Mouse (Mus musculus) megakaryocyte progenitor cell, adult 5-6 weeks (primary cell): ENCODE measurements at regions not wholly inside any gene's neighbourhood (a gene's known extent, or its start where the extent isn't known, plus 50 kb on each side); places are given as distances from the start of the nearest gene placed in this dataset.
"Not testable (repeated sequence)": the region's sequence is repeated elsewhere in the genome, so short reads cannot be mapped to it uniquely, and the experiment has no call there.

ENCODE experiments used
- ATAC-seq: replicated peaks from 2 replicates; pipeline ENCODE4 v1.8.0; 2016; ENCODE audit warnings: mild to moderate bottlenecking, moderate TSS enrichment, inconsistent platforms; ENCODE audit not compliant: poor library complexity

DNA sequence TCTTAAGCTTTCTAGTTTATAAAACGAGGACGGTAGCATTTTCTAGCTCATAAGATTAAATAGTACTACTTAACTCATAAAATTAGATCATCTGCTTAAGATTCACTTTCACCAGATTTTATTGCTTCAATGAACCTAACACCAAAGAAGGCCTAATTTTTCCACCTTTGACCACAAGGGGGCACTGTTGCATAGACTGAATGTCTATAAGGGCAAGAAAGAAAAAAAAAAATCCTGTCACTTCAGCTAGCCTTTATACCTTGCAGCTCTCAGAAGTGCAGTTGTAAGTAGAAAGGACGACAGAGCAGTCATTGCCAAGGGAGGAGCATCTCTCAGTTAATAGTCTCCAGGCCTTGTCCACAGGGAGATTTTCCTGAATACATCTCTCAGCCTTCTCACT is 447.7 kb downstream of the Dad1 start:
- peak; percentile 67 for ATAC-seq

DNA sequence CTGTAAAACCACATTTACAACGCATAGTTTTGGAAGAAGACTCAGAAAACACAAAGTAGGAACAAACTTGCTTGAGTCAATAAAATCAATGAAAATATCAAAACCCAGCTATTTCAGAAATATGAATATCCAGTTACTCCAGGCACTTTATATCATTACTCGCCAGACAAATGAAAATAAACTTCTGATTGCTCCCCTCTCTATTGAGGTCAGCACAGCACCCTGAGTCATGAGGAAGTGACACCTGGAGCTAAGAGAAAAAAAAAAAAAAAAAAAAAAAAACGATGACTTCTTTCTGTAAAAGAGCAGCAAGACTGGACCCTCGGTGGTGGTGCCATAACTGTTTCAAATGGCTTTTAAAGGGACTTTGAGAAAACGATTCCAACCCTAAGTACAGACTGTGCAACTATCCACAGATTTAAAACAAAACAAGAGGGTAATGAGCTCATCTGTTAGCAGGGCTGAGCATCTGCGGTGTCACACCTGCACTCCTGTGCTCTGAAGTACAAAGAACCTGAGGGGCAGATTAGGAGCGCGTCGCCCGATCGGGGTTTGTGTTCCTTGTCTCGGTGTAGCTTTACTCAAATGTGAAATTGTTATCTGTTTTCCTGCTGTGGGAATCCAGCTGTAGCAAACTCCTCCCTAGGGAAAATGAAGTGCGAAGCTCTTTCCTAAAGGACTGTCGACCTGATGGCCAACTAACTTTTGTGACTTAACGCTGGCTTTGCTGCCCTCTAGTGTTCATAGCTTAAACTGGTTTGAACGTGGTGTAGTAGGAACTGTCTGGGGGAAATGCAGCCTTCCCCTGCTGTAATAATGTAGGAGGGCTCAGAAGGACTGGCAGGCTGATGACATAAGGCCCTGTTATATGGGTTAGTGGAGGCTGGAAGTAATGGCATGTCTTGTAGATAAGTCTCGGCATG is 449.9 kb downstream of the Dad1 start:
- ATAC-seq: peak; percentile 80

DNA sequence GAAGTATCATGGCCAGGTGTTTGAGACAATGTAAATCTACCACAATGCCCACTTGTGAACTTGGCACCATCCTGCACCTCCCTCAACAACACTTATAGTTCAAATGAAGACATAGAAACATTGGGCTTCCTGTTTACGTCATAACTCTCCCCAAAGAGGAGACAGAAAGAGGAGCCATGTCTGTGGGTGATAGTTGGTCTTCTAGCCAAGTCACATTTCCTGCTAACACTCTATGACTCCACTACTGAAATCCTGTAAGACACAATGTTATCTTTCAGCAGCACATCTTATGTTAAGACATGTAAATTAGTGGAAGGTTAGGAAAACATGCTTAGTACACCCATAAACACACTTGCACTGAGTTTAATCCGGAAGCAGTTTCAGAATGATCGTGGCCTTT is 451.4 kb downstream of the Dad1 start:
- no peak for ATAC-seq

DNA sequence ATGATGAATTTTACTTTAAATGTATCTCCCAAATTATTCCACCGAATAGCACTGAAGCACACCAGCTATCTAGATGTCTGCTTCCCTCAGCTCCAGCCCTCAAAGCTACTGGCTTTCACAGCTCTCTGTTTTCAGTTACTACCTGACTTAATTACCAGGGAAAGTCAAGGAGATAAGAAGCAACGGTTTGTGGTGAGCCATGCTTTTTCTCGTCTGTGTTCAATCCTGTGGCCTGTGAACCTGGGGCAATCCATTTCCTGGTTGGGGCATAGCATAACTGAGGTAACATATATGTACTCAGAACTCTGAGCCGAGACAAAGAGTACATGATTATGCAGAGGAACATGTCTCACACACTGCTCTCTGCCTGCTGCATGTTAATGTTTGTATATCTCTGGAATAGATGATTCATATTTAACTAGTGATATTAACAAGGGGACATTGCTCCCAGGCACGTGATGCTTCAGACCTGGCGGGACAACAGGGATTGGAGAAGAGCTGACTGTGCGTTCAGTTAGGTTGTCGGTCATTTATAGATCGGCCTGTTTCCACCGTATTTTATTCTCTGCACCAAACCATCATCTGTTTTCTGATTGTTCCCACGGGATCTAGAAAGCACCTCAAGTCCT is 453.3 kb downstream of the Dad1 start:
- ATAC-seq: peak; percentile 65

DNA sequence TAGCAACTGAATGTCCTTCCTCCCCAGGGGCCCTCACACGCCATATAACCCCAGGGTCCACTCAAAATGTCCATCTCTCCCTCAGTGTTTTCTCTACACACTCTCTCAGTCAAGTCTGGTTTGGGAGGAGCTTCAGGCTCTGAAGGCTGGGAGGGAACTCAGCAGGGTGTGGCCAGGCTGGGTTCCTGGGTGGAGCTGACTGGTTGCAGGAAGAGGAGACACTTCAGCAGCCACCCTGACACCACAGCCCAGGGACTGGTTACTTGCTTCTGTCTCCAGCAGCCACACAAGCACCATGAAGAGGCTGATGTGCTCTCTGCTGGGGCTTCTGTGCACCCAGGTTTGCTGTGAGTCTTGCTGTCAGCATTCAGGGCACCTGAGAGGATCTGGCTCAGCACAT is 458.7 kb downstream of the Dad1 start:
- peak; percentile 88 for ATAC-seq

DNA sequence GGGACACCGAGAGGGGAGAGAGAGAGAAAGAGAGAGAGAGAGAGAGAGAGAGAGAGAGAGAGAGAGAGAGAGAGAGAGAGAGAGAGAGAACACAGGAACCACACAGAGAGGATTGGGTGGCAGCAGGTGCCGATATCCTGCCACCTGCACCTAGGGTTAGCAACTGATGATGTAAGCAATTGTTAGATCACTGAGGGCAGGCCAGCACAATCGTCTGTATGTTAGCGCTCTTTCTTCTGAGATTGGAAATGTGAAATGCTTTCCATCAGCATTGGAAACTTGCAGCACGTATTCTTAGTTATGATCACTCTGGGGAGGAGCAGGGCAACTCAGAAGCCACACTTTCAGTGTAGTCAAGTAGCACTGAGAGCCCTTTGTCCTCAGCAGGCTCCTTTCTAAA is 459.4 kb downstream of the Dad1 start:
- ATAC-seq: no peak

DNA sequence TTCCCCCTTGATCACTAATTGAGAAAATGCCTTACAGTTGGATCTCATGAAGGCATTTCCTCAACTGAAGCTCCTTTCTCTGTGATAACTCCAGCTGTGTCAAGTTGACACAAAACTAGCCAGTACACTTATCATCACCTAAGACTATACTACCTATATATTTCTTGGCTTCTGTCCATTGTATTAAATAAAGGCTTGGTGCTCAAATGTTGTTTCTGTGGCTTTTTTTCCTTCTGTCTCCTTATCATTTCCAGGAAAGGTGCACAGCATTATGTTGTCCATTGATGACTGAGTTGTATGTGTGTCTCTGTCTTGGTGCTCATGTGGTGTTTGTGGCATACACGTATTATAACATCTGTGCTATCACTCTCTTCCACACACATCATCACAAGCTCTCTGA is 461.5 kb downstream of the Dad1 start:
- ATAC-seq: not testable (repeated sequence)

DNA sequence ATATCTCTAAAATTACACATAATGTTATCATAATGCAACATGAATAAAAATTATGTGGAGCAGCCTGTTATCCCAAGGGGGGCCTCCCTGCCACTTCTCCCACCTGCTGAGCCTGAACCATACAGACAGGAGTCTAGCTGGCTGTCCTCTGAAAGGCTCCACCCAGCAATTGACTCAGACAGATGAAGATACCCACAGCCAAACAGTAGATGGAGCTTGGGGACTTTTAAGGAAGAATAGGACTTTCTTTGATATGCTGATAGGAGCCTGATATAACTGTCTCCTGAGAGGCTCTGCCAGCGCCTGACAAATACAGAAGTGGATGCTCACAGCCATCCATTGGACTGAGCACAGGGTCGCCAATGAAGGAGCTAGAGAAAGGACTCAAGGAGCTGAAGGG is 468.4 kb downstream of the Dad1 start:
- ATAC-seq: not testable (repeated sequence)

DNA sequence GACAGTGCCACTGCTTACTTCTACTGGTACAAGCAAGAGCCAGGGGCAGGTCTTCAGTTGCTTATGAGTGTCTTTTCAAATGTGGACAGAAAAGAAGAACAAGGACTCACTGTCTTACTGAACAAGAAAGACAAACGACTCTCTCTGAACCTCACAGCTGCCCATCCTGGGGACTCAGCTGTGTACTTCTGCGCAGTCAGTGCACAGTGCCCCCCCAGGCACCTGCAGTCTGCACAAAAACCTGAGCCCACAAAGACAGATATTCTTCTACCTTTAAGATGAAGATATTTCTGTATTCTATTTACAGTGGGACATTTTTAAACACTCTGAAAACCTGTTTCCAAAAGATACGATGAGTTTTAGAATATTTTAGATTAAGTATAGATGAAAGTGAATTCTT is 476.5 kb downstream of the Dad1 start:
- no peak for ATAC-seq

DNA sequence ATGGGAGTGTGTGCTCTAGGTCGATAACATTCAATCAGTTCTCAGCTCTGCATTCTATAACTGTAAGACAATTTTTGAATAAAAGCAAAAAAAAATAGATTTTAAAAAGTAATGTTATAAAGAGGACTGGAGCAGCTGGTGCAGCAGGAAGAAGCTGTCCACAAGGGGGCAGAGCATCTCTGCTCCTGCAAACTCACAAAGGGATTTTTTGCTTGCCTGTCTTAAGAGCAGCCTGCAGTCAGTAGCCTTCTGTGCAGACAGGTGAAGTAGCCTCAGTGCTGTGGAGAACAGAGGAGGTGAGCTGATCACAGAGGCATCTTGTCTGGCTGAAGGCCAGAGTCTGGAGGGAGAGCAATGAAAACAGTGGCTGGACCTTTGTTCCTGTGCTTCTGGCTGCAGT is 477.2 kb downstream of the Dad1 start:
- peak; percentile 83 for ATAC-seq

DNA sequence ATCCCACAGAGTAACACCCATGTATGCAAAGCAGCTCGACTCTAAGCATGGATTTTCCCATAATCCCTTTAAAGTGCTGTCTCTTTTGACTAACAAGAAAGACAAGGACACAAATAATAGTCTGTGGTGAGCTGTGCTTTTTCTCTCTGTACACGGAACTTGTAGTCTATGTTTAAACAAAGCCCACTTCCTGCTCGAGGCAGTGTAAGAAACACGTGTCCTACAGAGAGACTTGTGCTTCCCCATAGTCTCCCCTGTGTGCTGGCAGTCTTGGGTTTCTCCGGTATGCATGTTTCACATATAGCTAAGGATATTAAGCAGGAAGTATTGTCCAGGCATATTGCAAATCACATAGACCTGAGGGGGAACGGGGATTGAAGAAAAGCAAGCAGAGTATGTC is 487.4 kb downstream of the Dad1 start:
- peak; percentile 59 for ATAC-seq

DNA sequence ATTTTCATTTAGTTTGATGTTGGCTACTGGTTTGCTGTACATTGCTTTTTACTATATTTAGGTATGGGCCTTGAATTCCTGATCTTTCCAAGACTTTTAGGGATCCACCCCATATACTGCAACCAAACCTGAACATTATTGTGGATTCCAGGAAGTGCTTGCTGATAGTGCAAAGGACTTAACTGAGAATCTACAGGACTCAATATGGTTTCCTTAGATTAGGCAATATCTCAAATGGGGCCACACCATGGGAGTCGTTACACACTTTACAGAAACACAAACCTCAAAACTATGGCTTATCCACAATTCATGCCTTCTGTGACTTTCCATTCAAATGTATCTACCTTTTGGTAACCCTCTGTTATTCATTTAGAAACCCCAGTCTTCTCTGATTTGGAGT is 488.0 kb downstream of the Dad1 start:
- ATAC-seq: peak; percentile 60

DNA sequence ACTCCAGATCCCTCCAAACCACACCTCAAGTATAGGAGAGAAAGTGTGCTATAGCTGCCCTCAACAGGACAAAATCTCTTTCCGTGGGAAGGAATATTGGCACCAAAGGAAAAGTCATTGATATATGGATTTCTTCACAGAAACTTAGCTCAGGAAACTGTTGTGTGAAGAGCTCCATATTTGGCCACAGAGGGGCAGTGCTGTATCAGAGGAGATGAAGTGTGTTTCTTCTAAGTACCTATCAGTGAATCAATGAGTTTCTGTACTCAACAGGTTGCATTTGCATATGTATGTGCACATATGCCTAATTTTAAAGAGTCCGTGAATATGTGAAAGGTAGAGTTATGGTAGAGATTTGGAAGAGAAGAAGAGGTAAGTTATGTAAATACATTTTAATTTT is 493.3 kb downstream of the Dad1 start:
- ATAC-seq: peak; percentile 80

DNA sequence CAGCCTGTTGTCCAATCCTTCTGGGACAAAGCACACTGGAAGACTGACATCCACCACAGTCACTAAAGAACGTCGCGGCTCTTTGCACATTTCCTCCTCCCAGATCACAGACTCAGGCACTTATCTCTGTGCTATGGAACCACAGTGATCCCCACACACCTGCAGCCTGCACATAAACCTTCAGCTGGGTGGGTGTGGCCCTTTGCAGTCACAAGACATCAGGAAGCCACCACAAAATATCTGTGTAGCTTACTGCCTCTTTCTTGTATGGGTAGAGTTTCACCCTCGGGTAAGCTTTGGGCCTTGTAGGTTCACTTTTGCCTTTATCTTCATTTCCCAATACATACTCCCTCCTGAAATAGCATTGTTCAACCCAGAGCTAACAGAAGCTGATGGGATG is 496.1 kb downstream of the Dad1 start:
- ATAC-seq: peak; percentile 74

DNA sequence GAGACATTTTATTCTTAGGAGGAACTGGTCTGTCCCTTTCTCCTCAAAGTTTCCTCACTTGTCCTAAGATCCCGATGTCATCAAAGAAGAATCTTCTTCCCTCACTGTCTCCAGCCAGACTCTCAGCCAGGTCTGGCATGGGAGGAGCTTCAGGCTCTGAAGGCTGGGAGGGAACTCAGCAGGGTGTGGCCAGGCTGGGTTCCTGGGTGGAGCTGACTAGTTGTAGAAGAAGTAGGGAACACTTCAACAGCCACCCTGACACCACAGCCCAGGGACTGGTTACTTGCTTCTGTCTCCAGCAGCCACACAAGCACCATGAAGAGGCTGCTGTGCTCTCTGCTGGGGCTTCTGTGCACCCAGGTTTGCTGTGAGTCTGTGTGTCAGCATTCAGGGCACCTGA is 496.8 kb downstream of the Dad1 start:
- ATAC-seq: peak; percentile 50

DNA sequence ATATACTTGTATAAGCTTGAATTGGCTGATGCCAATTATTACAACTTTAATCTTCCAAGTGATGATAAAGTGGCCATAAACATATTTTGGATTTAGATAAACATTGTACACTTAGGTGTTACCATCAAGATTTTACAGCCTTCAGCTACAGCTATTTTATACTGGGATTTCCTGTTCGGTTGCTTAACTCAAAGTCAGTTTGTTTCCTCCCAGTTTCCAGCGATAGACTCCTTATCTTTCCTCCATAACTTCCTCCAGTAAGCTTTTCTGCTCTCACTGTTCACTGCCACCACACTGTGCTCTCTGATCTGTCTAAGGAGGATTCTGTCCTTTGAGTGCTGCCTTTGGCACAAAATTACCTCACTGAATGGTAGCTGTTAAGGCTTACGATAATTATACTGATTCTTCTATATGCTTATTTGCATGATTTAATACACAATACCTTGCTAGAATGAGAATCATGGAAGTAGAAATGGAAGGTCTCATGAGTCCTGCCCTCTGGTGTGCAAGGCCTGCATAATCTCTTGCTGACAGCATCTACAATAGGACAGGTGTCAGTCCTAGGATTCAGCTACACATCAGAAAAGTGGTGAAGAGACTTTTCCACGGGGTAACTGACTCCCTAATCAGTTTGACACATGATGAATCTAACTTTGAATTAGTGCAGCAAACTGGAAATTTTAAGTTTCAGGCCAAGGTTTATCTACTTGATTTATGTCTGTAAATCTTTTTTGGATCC is 503.0 kb downstream of the Dad1 start:
- ATAC-seq: peak; percentile 79

DNA sequence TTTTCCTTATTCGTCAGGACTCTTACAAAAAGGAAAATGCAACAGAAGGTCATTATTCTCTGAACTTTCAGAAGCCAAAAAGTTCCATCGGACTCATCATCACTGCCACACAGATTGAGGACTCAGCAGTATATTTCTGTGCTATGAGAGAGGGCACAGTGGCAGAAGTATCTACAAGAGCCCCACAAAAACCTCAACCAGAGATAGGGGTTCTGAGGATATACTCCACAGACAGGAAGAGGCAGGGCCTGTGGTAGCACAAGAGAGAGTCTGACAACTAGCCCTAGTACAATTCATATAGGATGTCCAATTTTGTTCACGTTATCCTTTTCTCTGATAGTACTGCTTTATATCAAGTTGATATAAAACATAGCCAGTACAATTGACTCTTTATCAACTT is 510.4 kb downstream of the Dad1 start:
- ATAC-seq: peak; percentile 54

DNA sequence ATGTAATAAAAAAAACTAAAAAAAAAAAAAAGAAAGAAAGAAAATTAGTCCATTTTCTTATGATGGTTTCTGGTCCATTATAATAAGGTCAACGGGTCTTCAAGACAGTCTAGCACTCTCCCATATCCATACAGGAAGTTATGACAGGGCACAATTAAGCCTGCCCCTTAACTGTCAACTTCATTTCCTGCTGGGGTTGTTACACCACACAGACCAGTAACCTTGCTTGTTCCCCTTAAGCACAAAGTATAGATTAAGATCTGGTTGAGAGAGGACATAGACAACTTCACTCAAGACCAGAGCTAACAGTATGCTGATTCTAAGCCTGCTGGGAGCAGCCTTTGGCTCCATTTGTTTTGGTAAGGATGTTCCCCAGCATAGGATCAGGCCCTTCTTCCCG is 511.0 kb downstream of the Dad1 start:
- peak; percentile 78 for ATAC-seq

DNA sequence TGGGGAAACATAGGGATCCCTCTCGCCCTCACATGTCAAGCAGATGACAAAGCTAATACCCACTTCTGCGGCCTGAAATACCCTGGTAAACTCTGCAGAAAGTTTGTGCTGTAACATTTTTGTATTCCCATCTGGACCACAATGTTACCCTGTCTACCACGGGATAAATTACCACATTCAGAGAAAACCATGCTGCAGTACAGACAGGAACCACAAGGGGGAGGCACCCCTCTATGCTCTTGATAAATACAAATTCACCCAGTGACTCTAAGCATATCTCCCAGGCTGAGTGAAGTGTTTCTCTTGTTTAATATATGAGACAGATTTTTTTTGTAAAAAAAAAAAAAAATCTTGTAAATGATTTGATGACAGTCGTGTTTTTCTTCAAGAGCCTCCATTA is 512.7 kb downstream of the Dad1 start:
- peak; percentile 80 for ATAC-seq

DNA sequence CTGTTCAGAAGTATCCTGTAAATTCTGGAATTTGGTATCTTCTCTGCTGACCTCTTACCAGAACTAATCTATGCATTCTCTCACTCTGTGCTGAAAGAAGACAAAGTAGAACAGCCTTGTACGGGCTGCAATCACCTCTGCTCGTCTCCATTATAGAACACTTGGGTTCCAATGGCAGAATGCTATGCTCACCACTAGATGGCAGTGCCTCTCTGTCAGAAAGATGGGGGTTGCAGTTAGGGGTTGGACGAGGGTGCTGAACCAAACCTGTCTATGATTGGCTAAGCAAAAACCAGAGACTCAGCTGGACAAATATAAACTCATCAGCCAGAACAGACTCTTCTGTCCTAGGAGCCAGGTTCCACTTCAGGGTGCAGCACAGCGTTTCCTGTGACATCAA is 515.9 kb downstream of the Dad1 start:
- peak; percentile 92 for ATAC-seq

DNA sequence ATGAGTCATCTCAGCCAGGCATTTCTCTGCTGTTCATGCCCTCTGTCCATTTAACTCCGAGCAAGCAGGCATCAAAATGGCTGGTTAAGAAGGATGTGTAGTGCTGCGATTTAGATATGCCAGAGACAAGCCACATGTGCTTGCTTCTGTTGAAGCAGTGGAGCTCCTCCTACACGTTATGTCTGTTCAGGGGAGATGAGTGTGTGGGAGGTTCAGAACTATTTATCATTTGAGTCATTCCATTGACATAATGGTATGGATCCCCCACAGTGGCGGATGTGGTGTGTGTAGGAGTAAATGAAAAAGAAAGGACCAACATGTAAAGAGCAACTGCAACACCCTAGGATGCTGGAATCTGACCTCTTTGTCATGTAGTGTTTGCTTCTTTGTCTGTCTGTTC is 517.6 kb downstream of the Dad1 start:
- not testable (repeated sequence) for ATAC-seq

DNA sequence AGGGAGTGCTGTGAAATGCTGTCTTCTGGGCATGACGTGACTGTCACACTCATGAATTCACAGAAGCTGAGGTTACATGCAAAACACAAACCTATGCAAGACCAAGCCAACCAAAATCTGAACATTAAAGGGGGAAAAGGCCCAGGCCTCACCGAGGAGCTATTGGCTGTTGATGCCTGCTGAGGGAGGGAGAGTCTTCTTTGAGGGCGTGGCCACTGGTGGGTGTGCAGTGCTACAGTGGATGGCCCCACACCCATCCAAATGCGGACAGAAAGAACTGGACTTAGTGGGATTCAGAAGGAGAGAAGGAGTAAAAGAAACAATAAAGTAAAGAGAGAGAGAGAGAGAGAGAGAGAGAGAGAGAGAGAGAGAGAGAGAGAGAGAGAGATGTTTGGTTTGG is 522.3 kb downstream of the Dad1 start:
- not testable (repeated sequence) for ATAC-seq
